Mouse (Mus musculus) embryonic facial prominence, embryonic 11.5 days (tissue): Measurements from ENCODE around the gene Gm49369. TPM values are rescaled to one million over a fixed set of nuclear protein-coding genes. Genes with fewer than 3 reads are reported as not detected.
"Not testable (repeated sequence)": the region's sequence is repeated elsewhere in the genome, so short reads cannot be mapped to it uniquely, and the experiment has no call there.

Source experiments
- ATAC-seq: fragments of 200-750 bp; cut with Nextera tagmentation; replicated peaks from 2 replicates; pipeline ENCODE4 v1.8.0; 2017; ENCODE audit warnings: low read depth; ENCODE audit not compliant: insufficient number of reproducible peaks, low FRiP score, low TSS enrichment
- DNase-seq: peaks from one replicate; pipeline ENCODE4 v3.0.0-alpha.2; 2015; ENCODE audit warnings: low spot score
- H3K27ac ChIP-seq: fragments of 300-500 bp; sonication (generic); replicated peaks from 2 replicates; pipeline ENCODE4 v1.5.1; 2014; ENCODE audit warnings: mild to moderate bottlenecking, low read depth, low read length, control low read depth
- H3K27me3 ChIP-seq: fragments of 300-500 bp; sonication (generic); 2 replicates; pipeline ENCODE4 v1.6.1; 2014; ENCODE audit warnings: mild to moderate bottlenecking, low read length, moderate library complexity, mixed read lengths; ENCODE audit not compliant: control insufficient read depth, insufficient read depth
- H3K36me3 ChIP-seq: fragments of 300-500 bp; sonication (generic); replicated peaks from 2 replicates; pipeline ENCODE4 v1.6.1; 2014; ENCODE audit warnings: low read depth, mild to moderate bottlenecking, low read length, moderate library complexity, mixed read lengths; ENCODE audit not compliant: control insufficient read depth, insufficient read depth
- H3K4me1 ChIP-seq: fragments of 300-500 bp; sonication (generic); 2 replicates; pipeline ENCODE4 v1.6.1; 2014; ENCODE audit warnings: low read length, mixed read lengths; ENCODE audit not compliant: control insufficient read depth, insufficient read depth
- H3K4me2 ChIP-seq: fragments of 300-500 bp; sonication (generic); 2 replicates; pipeline ENCODE4 v1.6.1; 2014; ENCODE audit warnings: low read depth, mild to moderate bottlenecking, control low read depth, low read length, moderate library complexity
- H3K4me3 ChIP-seq: fragments of 300-500 bp; sonication (generic); 2 replicates; pipeline ENCODE4 v1.5.1; 2014; ENCODE audit warnings: low read depth, low read length, control low read depth
- H3K9ac ChIP-seq: fragments of 300-500 bp; sonication (generic); replicated peaks from 2 replicates; pipeline ENCODE4 v1.6.1; 2014; ENCODE audit warnings: mild to moderate bottlenecking, control low read depth, low read length
- H3K9me3 ChIP-seq: fragments of 300-500 bp; sonication (generic); replicated peaks from 2 replicates; pipeline ENCODE4 v1.6.1; 2016; ENCODE audit warnings: mild to moderate bottlenecking, low read length, inconsistent platforms, mixed read lengths; ENCODE audit not compliant: control insufficient read depth
- WGBS: fragments of 180-500 bp; shearing (Covaris S2); extraction: QIAGEN DNeasy Blood & Tissue Kit; methylation state at CpG from one replicate; pipeline ENCODE4 v1.1.7; 2014; 5-methylcytosine and 5-hydroxymethylcytosine counted together
- polyA plus RNA-seq: library from polyadenylated mRNA; unstranded; fragments of >200 nt; fragmentation: Nextera tagmentation; extraction: Ambion mirVana; gene quantifications from 2 replicates; pipeline ENCODE4 v1.2.1, GENCODE M21; 2014

Gene Gm49369
- polyA plus RNA-seq, 1 experiment from 2014 or later: not detected

DNA sequence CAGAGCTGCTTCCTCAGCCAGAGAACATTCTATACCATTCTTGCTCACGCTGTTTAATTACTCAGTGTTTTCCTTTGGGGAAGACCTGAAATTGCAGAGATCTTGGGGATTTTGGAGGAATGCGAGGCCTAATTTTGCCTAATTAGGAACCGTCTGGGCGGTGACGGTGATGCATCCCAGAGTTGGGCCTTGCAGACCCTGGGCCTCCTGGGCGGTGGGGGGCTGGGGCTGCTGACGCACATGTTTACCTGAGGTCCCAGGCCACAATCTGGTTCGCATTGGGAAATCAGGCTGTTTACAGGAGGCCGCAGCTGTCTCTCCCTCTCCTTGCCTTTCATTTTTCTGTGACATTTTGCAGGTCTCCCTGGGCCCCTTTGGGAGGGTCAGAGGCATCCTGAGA is 49.7 kb downstream of the Gm49369 start:
- 0 out of 2 replicates have a peak, but pooled peaks have one; percentile 21 for ATAC-seq
- H3K27ac ChIP-seq: 0 out of 2 replicates have a peak overlapping the region, but pooled peaks have one; percentile 56
- 31% methylated on average over 2 of the region's 9 CpGs for WGBS

DNA sequence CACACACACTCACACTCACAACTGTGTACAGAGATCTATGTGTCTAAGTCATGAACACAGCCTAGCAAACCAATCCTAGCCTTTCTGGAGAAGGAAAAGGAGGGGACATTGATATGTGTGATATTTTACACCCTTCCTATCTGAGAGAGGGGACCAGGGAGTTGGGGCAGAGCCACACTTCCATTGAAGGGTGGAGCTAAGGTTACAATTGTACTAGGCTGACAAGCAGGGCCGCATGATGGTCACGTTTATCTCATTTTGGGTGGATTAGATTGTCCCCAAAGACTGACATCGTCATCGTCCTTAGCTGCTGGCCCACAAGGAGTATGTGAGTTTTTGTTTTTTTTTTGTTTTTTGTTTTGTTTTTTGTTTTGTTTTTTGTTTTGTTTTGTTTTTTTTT is 51.2 kb downstream of the Gm49369 start:
- no peak for DNase-seq
- no peaks in the 10 kb centered on the region for H3K9me3 ChIP-seq
- H3K4me3 ChIP-seq: no peak overlapping the region
- H3K27me3 ChIP-seq: no peaks in the 10 kb centered on the region
- no peak overlapping the region for H3K4me2 ChIP-seq
- WGBS: 85% methylated on average over 4 of the region's 4 CpGs
- no peak overlapping the region for H3K9ac ChIP-seq
- no peaks in the 10 kb centered on the region; the same call in 1 of the 2 replicates for H3K4me1 ChIP-seq
- ATAC-seq: no peak
- H3K36me3 ChIP-seq: no peaks in the 10 kb centered on the region
- H3K27ac ChIP-seq: no peak overlapping the region

More for the DNA sequence above, 49.7 kb downstream of the Gm49369 start:
- H3K4me2 ChIP-seq, H3K27me3 ChIP-seq, H3K36me3 ChIP-seq, H3K4me1 ChIP-seq, H3K9ac ChIP-seq, H3K4me3 ChIP-seq, DNase-seq, H3K9me3 ChIP-seq: not testable (repeated sequence)

DNA sequence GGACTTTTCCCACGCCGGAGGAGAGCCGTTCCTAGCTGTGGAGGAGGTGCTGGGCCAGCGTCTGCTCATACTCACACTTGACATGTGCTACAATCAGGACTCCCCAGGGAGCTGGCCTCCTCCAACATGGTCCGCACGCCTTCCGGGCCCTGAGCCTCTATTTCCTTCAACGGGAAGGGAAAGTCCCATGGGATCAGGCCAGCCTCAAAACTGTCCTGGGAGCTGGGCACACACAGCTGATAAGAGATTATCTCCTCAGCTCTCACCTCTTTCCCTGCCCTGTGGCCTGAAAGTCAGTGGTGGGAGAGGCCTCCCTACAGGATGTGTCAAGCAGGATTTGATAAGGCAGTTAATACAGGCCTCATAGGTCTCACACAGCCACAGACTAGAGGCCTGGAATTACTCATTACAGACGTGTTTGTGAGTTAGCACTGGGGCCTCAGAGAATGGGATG is 52.2 kb downstream of the Gm49369 start:
- WGBS: 57% methylated on average over 9 of the region's 9 CpGs
- no peak overlapping the region for H3K4me3 ChIP-seq
- H3K4me1 ChIP-seq: no peaks in the 10 kb centered on the region; the same call in 1 of the 2 replicates
- DNase-seq (no peak), ATAC-seq (no peak)
- H3K9ac ChIP-seq: no peak overlapping the region
- no peak overlapping the region for H3K4me2 ChIP-seq
- H3K27me3 ChIP-seq: no peaks in the 10 kb centered on the region
- no peaks in the 10 kb centered on the region for H3K36me3 ChIP-seq
- H3K9me3 ChIP-seq: no peaks in the 10 kb centered on the region
- H3K27ac ChIP-seq: no peak overlapping the region

DNA sequence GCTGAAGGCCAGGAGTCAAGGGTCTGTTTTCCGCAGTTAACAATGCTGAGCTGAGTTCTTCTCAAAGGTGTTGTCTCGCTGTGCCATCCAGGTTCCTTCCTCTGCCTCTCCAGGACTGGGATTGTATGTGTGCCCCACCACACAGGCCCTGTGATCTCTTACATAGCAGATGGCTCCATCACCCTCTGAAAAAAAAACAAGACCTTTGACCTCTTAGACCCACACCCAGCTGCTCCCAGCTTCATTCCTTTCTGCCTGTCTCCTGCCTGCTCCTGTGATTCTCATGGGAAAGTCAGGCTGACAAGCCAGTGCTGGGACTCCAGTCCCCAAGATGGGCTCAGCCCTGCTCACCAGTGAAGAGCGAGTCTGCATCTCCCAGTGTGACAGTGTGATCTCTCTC is 54.0 kb downstream of the Gm49369 start:
- H3K27ac ChIP-seq: no peak overlapping the region
- H3K27me3 ChIP-seq: no peaks in the 10 kb centered on the region
- H3K36me3 ChIP-seq: no peaks in the 10 kb centered on the region
- H3K4me2 ChIP-seq: no peak overlapping the region
- ATAC-seq: no peak
- no peak overlapping the region for H3K9ac ChIP-seq
- no peaks in the 10 kb centered on the region; the same call in 1 of the 2 replicates for H3K4me1 ChIP-seq
- no peaks in the 10 kb centered on the region for H3K9me3 ChIP-seq
- 56% methylated on average over 3 of the region's 3 CpGs for WGBS
- DNase-seq: no peak
- H3K4me3 ChIP-seq: no peak overlapping the region

DNA sequence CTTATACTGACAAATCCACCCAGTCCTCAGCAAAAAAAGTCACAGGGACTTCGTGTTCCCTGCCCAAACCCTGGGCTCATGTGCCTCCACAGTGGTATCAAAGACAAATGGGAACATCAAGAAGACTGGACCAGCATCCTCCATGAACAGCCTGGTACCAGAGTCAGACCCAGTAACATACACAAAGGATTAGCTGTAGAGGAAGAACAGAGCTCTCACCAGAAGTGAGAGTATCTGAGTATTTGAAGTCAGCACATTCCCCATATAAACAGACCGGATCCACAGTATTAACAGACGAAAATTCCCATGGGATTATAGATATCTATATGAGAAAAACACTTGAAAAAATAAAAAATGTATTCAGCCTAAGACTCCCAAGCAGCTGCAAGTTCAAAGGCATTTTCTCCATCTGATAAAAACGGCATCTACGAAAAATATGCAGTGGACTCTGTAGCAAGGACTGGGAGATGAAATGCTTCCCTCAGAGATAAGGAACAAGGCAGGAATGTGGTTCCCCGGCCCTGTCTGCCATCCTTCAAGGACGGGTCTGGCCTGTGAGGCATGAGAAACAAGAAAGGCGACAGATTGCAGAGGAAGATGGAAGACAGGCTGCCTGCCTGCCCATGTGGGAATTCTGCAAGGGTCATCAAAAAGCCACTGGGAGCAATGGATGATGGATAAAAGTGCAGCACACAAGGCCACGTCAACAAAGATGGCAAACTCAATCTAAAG is 55.6 kb downstream of the Gm49369 start:
- no peak overlapping the region for H3K4me2 ChIP-seq
- no peak for DNase-seq
- no peaks in the 10 kb centered on the region for H3K9me3 ChIP-seq
- no peak overlapping the region for H3K9ac ChIP-seq
- 59% methylated on average over 9 of the region's 9 CpGs for WGBS
- H3K36me3 ChIP-seq: no peaks in the 10 kb centered on the region
- H3K4me1 ChIP-seq: no peaks in the 10 kb centered on the region
- H3K4me3 ChIP-seq: no peak overlapping the region
- H3K27me3 ChIP-seq: no peaks in the 10 kb centered on the region
- no peak overlapping the region for H3K27ac ChIP-seq
- ATAC-seq: no peak

DNA sequence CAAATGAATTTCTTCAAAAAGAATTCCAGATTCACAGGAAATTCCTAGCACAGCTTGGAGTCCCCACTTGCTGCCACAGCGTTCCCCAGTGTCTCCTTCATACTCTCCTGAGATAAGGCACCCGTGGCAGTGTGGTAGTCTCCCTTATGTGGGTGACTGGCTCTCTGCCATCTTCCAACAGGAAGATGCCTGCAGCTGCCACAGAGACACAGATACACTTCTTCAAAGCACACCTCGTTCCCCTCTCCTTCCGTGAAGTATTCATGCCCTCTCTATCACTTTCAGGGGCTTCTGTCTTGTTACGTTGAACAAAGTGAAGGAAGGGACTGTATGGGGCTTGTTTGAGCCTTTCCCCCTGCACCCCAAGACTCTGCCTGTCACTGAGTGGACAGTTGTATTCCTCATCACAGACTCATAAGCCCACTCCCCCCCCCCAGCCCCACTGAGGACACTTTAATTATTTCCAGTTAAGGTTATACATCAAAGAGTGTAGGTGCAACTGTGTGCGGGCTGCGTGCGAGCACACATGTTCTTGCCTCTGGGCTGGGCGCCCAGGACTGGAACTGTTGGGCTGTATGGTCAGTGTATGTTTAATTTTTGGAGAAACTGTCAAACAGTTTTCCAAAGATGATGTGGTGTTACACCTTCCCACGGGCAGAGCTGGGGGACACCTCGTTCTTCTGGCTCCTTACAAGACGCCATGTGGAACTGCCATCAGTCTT is 58.9 kb downstream of the Gm49369 start:
- no peak overlapping the region; the same call in 1 of the 2 replicates for H3K27ac ChIP-seq

DNA sequence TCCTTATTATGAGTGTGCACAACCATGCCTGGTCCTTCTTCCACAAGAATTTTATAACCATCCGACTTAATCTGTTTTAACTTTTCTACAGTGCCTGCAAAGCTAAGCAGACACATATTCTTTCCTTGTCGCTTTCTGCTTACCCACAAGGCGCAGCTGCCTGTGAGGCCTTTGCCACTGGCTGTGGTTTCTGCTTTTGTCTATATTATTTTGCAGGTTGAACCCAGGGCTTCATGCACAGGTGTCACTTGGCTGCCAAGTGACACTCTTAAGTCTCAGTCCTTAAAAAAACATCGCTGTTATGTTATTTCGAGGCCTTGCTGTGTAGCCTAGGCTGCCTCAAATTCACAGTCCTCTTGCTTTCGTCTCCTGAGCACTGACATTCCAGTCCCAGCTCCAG is 59.8 kb downstream of the Gm49369 start:
- H3K9ac ChIP-seq: no peak overlapping the region
- no peaks in the 10 kb centered on the region for H3K27me3 ChIP-seq
- ATAC-seq: no peak
- H3K4me2 ChIP-seq: no peak overlapping the region
- 87% methylated on average over 6 of the region's 6 CpGs for WGBS
- H3K27ac ChIP-seq: peak overlapping the region; percentile 72
- no peaks in the 10 kb centered on the region for H3K4me1 ChIP-seq
- no peaks in the 10 kb centered on the region for H3K9me3 ChIP-seq
- no peaks in the 10 kb centered on the region for H3K36me3 ChIP-seq
- H3K4me3 ChIP-seq: no peak overlapping the region
- DNase-seq: no peak

More for the DNA sequence above, 58.9 kb downstream of the Gm49369 start:
- Histone ChIP-seq H3K9ac (no peak overlapping the region), H3K27me3 (no peaks in the 10 kb centered on the region), H3K4me1 (no peaks in the 10 kb centered on the region), H3K4me2 (no peak overlapping the region), H3K4me3 (no peak overlapping the region), H3K36me3 (no peaks in the 10 kb centered on the region), H3K9me3 (no peaks in the 10 kb centered on the region)
- no peak for ATAC-seq
- 83% methylated on average over 12 of the region's 12 CpGs for WGBS
- no peak for DNase-seq
